Mouse (Mus musculus): ENCODE data around the gene Taar7a. TPM values are rescaled to one million over a fixed set of nuclear protein-coding genes. Genes with fewer than 3 reads are reported as not detected.

The Taar7a gene
- not detected in 2 replicates for polyA plus RNA-seq (2012; rRNA removed)

- no peak for DNase-seq
- no peak for TF ChIP-seq CTCF (IDR thresholded peaks at IDR 0.05; ENCODE audit: insufficient read depth, low read length)
- TF ChIP-seq POLR2A (IDR thresholded peaks at IDR 0.05; ENCODE audit: borderline replicate concordance, extremely low read depth, low read depth, low read length) = no peak
- WGBS = 85% methylated on average over 3 of the region's 3 CpGs
- no peaks in the 10 kb centered on the region for H3K4me1 ChIP-seq (ENCODE audit: control insufficient read depth, insufficient read depth, low read length)
- no peak within 1 kb of the TSS for H3K4me3 ChIP-seq (replicated peaks; ENCODE audit: extremely low read depth, low read depth, low read length)
Measured at GRCm38 (mm10) chr10:23993381-23993780, at the start of gene Taar7a. Gene Taar7a, minus strand, starts transcription at chr10:23993481.

- Histone ChIP-seq H3K4me1 (ENCODE audit: control insufficient read depth, insufficient read depth, low read length) (no peaks in the 10 kb centered on the region), H3K4me3 (replicated peaks; ENCODE audit: extremely low read depth, low read depth, low read length) (no peak overlapping the region)
- no peak for DNase-seq
- no peak for TF ChIP-seq CTCF (IDR thresholded peaks at IDR 0.05; ENCODE audit: insufficient read depth, low read length)
- TF ChIP-seq POLR2A (IDR thresholded peaks at IDR 0.05; ENCODE audit: borderline replicate concordance, extremely low read depth, low read depth, low read length) = no peak
- 44% methylated on average over 2 of the region's 2 CpGs for WGBS
Measured at GRCm38 (mm10) chr10:24040120-24040869, 47.0 kb upstream of the Taar7a start.

GRCm38 (mm10) chr10:24037314-24037713, 44.0 kb upstream of the Taar7a start, which contains the start of gene Taar7e:
Gene Taar7e, plus strand, starts transcription at chr10:24037614.
- no peak for TF ChIP-seq POLR2A (IDR thresholded peaks at IDR 0.05; ENCODE audit: borderline replicate concordance, extremely low read depth, low read depth, low read length)
- TF ChIP-seq CTCF (IDR thresholded peaks at IDR 0.05; ENCODE audit: insufficient read depth, low read length) = no peak
- 86% methylated on average over 2 of the region's 2 CpGs for WGBS
- no peak for DNase-seq
- H3K4me3 ChIP-seq (replicated peaks; ENCODE audit: extremely low read depth, low read depth, low read length) = no peak within 1 kb of the TSS
- H3K4me1 ChIP-seq (ENCODE audit: control insufficient read depth, insufficient read depth, low read length) = no peaks in the 10 kb centered on the region

GRCm38 (mm10) chr10:24031347-24031746, 38.1 kb upstream of the Taar7a start:
- Histone ChIP-seq H3K4me1 (ENCODE audit: control insufficient read depth, insufficient read depth, low read length) (no peaks in the 10 kb centered on the region), H3K4me3 (replicated peaks; ENCODE audit: extremely low read depth, low read depth, low read length) (no peak overlapping the region)
- DNase-seq = no peak
- TF ChIP-seq CTCF (IDR thresholded peaks at IDR 0.05; ENCODE audit: insufficient read depth, low read length) (no peak), POLR2A (IDR thresholded peaks at IDR 0.05; ENCODE audit: borderline replicate concordance, extremely low read depth, low read depth, low read length) (no peak)

GRCm38 (mm10) chr10:24026922-24027321, 33.6 kb upstream of the Taar7a start, which contains the start of gene Taar7d:
Gene Taar7d, plus strand, starts transcription at chr10:24027222.
- TF ChIP-seq POLR2A (IDR thresholded peaks at IDR 0.05; ENCODE audit: borderline replicate concordance, extremely low read depth, low read depth, low read length) = no peak
- TF ChIP-seq CTCF (IDR thresholded peaks at IDR 0.05; ENCODE audit: insufficient read depth, low read length) = no peak
- Histone ChIP-seq H3K4me3 (replicated peaks; ENCODE audit: extremely low read depth, low read depth, low read length) (no peak within 1 kb of the TSS), H3K4me1 (ENCODE audit: control insufficient read depth, insufficient read depth, low read length) (no peaks in the 10 kb centered on the region)
- no peak for DNase-seq

GRCm38 (mm10) chr10:24008143-24008542, 14.9 kb upstream of the Taar7a start:
- 81% methylated on average over 1 of the region's 1 CpGs for WGBS

GRCm38 (mm10) chr10:24007034-24007433, 13.8 kb upstream of the Taar7a start:
- Histone ChIP-seq H3K4me1 (ENCODE audit: control insufficient read depth, insufficient read depth, low read length) (no peaks in the 10 kb centered on the region), H3K4me3 (replicated peaks; ENCODE audit: extremely low read depth, low read depth, low read length) (no peak overlapping the region)
- WGBS = 22% methylated on average over 2 of the region's 2 CpGs
- no peak for TF ChIP-seq CTCF (IDR thresholded peaks at IDR 0.05; ENCODE audit: insufficient read depth, low read length)
- no peak for TF ChIP-seq POLR2A (IDR thresholded peaks at IDR 0.05; ENCODE audit: borderline replicate concordance, extremely low read depth, low read depth, low read length)
- DNase-seq = no peak

More at GRCm38 (mm10) chr10:24008143-24008542, 14.9 kb upstream of the Taar7a start:
- Histone ChIP-seq H3K4me1 (ENCODE audit: control insufficient read depth, insufficient read depth, low read length) (no peaks in the 10 kb centered on the region), H3K4me3 (replicated peaks; ENCODE audit: extremely low read depth, low read depth, low read length) (no peak overlapping the region)
- no peak for TF ChIP-seq POLR2A (IDR thresholded peaks at IDR 0.05; ENCODE audit: borderline replicate concordance, extremely low read depth, low read depth, low read length)
- no peak for TF ChIP-seq CTCF (IDR thresholded peaks at IDR 0.05; ENCODE audit: insufficient read depth, low read length)
- no peak for DNase-seq

GRCm38 (mm10) chr10:24006442-24006841, 13.2 kb upstream of the Taar7a start:
- no peak for DNase-seq
- Histone ChIP-seq H3K4me1 (ENCODE audit: control insufficient read depth, insufficient read depth, low read length) (no peaks in the 10 kb centered on the region), H3K4me3 (replicated peaks; ENCODE audit: extremely low read depth, low read depth, low read length) (no peak overlapping the region)
- 60% methylated on average over 1 of the region's 1 CpGs for WGBS
- TF ChIP-seq POLR2A (IDR thresholded peaks at IDR 0.05; ENCODE audit: borderline replicate concordance, extremely low read depth, low read depth, low read length) (no peak), CTCF (IDR thresholded peaks at IDR 0.05; ENCODE audit: insufficient read depth, low read length) (no peak)

- no peak for TF ChIP-seq POLR2A (IDR thresholded peaks at IDR 0.05; ENCODE audit: borderline replicate concordance, extremely low read depth, low read depth, low read length)
- no peak for TF ChIP-seq CTCF (IDR thresholded peaks at IDR 0.05; ENCODE audit: insufficient read depth, low read length)
- no peak for DNase-seq
- Histone ChIP-seq H3K4me3 (replicated peaks; ENCODE audit: extremely low read depth, low read depth, low read length) (no peak within 1 kb of the TSS), H3K4me1 (ENCODE audit: control insufficient read depth, insufficient read depth, low read length) (no peaks in the 10 kb centered on the region)
- 31% methylated on average over 1 of the region's 1 CpGs for WGBS
Measured at GRCm38 (mm10) chr10:23999639-24000038, 6.4 kb upstream of the Taar7a start, which contains the start of gene Taar7b. Gene Taar7b, plus strand, starts transcription at chr10:23999939.

GRCm38 (mm10) chr10:23986419-23986818, 6.9 kb downstream of the Taar7a start:
- no peak overlapping the region for H3K4me3 ChIP-seq (replicated peaks; ENCODE audit: extremely low read depth, low read depth, low read length)
- no peaks in the 10 kb centered on the region for H3K4me1 ChIP-seq (ENCODE audit: control insufficient read depth, insufficient read depth, low read length)
- TF ChIP-seq POLR2A (IDR thresholded peaks at IDR 0.05; ENCODE audit: borderline replicate concordance, extremely low read depth, low read depth, low read length) = no peak
- TF ChIP-seq CTCF (IDR thresholded peaks at IDR 0.05; ENCODE audit: insufficient read depth, low read length) = no peak
- no peak for DNase-seq
- WGBS = 71% methylated on average over 5 of the region's 5 CpGs
